Mouse (Mus musculus) mouse embryonic stem cell (cell line): ENCODE results near the gene Olfr554.
"Not testable (repeated sequence)": the region's sequence is repeated elsewhere in the genome, so short reads cannot be mapped to it uniquely, and the experiment has no call there.

ENCODE experiments used
- in situ Hi-C, 2 experiments: fragments of 300-500 bp; cut with MboI; formaldehyde crosslinking; loops; 1 replicate in 1 of 2; 3 replicates in 1 of 2; pipeline ENCODE4 v1.14.3; 2019 to 2020; ENCODE audit warnings: low sequenced_read_pairs in 2 of 2, low pct_unique_long_range_greater_than_20kb in 1 of 2, mixed read lengths in 1 of 2; ENCODE audit not compliant: unreplicated experiment in 1 of 2

Olfr554 gene

DNA sequence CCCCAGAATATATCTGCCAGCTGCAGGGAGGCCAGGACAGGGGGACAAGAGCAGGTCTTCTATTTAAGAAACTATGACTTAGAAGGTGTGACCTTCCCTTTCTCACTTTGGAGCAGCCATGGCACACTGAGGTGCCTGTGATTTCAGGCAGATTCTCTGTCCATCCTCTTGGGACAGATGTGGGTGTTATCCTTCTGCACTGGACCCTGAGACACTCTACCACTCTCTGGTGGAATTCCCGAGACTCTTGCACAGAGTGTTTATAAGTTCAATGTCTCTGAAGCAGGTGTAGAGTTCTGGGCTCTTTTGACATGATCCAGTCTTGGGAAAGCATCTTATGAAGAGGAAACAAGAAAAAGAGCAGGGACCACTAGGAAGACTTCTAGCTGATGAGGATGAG lies at the start of gene Olfr554:
Gene Olfr554 (plus strand): TSS at position 301 of the 400 bp plus-strand sequence.
- in situ Hi-C loops = no loop called here

DNA sequence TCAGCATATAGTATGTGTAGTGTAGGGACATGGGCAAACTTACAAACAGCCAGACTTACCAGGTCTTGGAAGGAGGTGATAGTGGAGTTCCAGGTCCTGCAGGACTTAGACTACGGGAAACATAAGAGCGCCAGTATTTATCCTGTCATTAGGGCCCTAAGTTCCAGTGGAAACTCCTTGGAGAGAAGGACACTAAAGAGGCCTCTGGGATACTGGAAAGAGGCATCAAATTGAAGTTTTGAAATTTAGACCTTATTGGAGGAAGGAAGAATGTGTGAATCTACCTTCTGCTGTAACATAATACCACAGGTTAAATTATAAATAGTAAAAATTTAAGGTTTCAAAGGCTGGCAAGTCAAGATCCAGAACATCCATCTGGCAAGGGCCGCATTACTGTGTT lies 46.4 kb upstream of the Olfr554 start, which contains the start of gene Olfr551:
Gene Olfr551 (minus strand): TSS at position 101 of the 400 bp plus-strand sequence.
- in situ Hi-C loops = no loop called here

GRCm38 (mm10) chr7:102597378-102598031 lies 40.7 kb upstream of the Olfr554 start, which contains the start of gene Olfr552:
Gene Olfr552, plus strand, starts transcription at chr7:102597770.
- in situ Hi-C loops = no loop called here

DNA sequence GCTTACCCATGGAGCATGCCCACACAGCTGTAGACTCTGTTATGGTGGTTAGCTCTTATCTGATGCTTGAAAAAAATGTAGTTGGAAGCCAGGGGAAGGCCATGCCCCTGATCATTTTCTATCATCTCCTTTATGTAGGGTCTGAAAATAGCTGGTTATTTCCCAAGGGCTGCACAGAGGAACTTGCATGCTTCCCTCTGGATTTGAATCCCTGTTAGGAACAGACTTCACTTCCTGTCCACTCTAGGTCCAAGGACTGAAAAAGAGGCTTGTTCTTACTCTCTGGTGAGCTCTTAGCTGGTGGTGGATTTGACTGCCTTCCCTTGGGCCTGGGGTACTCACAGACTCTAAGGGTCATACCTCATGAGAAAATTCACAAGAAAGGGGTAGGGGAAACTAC lies 20.1 kb upstream of the Olfr554 start, which contains the start of gene Olfr553:
Gene Olfr553 (minus strand): TSS at position 101 of the 400 bp plus-strand sequence.
- in situ Hi-C loops = no loop called here

GRCm38 (mm10) chr7:102619608-102620007 lies 18.6 kb upstream of the Olfr554 start:
- in situ Hi-C loops = no loop called here

DNA sequence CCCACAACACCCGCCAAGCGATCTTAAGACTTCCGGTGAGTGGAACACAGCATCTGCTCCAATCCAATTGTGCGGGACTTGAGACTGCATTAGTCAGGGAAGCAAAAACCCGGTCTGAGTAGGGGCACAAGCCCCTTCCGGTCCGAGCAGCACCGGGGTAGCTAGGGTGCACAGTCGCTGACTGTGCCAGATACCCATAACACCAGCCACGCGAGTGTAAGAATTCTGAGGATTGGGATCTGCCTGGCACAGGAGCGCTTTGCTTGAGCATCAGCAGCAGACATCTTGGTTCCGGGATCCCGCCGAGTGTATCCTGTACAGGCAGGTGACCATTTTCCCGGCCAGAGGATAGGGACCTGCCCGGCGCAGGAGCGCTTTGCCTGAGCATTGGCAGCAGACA lies 17.9 kb upstream of the Olfr554 start:
- in situ Hi-C loops = not testable (repeated sequence)

GRCm38 (mm10) chr7:102636665-102637064 lies 1.6 kb upstream of the Olfr554 start:
- in situ Hi-C loops = no loop called here

DNA sequence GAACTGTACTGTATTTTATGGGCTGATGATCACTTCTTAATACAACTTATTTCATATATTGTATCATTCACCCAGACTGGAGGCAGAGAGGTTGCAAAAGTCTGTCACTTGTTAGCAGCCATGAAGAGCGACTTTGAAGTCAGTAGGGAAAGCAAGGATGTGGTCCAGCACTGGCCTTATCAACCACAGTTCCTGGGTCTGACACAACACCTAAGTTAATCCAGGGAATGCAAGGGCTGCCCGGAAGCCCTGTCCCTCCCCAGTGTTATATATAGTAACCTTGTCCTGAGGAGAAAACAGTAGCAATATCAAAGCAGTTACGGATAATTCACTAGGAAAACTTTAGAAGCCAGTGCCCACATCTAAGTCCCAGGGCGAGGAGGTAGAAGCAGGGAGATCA lies 6.7 kb downstream of the Olfr554 start:
- in situ Hi-C loops = not testable (repeated sequence)

DNA sequence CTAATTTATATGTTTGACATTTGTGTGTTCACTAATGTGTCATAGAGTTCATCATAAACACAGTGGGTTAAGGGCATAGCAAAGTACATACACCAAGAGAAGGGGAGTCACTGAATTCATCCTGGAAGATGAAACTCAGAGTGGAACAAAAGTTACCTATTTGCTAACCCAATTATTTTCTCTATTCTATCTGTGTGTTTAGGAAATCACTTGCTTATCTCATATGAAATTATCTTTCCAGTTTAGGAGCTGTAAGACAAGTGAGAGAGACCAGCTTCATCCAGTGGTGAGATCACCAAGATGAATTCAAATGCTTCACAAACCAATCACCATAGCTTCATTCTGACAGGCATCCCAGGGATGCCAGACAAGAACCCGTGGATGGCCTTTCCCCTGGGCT lies 20.3 kb downstream of the Olfr554 start, which contains the start of gene Olfr555:
Gene Olfr555 (plus strand): TSS at position 301 of the 400 bp plus-strand sequence.
- in situ Hi-C loops = no loop called here

- in situ Hi-C loops = no loop called here
Observed at GRCm38 (mm10) chr7:102664599-102664998, 26.4 kb downstream of the Olfr554 start, which contains the start of gene Olfr556. Gene Olfr556, plus strand, starts transcription at chr7:102664899.

DNA sequence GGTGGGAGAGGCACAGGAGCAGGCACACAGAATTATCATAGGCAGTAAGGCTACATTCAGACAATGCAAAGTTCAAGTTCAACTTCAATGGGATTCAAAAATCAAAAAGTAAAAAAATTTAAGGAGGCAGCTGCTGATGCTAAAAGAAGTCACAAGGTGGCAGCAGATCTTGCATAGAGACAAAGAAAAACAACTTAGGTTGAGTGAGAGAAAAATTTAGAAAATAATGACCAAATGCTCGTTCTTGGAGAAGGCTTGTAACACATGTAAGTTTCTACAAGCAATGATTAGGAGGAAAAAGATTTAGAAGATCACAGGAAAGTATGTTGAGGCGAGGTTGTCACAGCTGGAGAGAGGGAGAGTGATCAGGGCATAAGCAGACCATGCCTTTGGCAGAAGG lies 27.1 kb downstream of the Olfr554 start:
- in situ Hi-C loops = no loop called here

GRCm38 (mm10) chr7:102676225-102676624 lies 38.0 kb downstream of the Olfr554 start:
- in situ Hi-C loops = loop anchor here in 1 of 2 experiments (25.0 kb wide), 1 partner anchor 164 kb away; no protein-coding TSS in a partner anchor

- in situ Hi-C loops = loop anchor here (10.0 to 25.0 kb wide), 2 partner anchors 170 to 177 kb away; no protein-coding TSS in a partner anchor
Observed at GRCm38 (mm10) chr7:102681916-102682315, 43.7 kb downstream of the Olfr554 start.

GRCm38 (mm10) chr7:102686944-102687501 lies 48.8 kb downstream of the Olfr554 start, which contains the start of gene Trim68:
Gene Trim68, minus strand, starts transcription at chr7:102687327.
- in situ Hi-C loops = loop anchor here (10.0 to 25.0 kb wide), 2 partner anchors 175 to 182 kb away; no protein-coding TSS in a partner anchor
